Mouse (Mus musculus) CH12.LX (cell line): ENCODE results near the gene 1700069L16Rik. TPM values are rescaled to one million over a fixed set of nuclear protein-coding genes. Genes with fewer than 3 reads are reported as not detected.

ENCODE experiments used
- DNase-seq: peaks from one replicate; pipeline ENCODE4 v3.0.0-alpha.2; 2013; ENCODE audit errors: extremely low read depth
- H3K27ac ChIP-seq: 2 replicates; pipeline ENCODE4 v1.5.1; 2012; ENCODE audit warnings: low read depth, mild to moderate bottlenecking, control low read depth, moderate library complexity; ENCODE audit not compliant: insufficient read depth
- H3K27me3 ChIP-seq: replicated peaks from 2 replicates; pipeline ENCODE3; 2012; ENCODE audit warnings: inconsistent platforms
- H3K36me3 ChIP-seq, 2 experiments: replicated peaks in 1 of 2; 2 replicates each; pipeline versions ENCODE3 to v1.6.1; 2012; ENCODE audit warnings: inconsistent platforms in 1 of 2, low read length in 1 of 2, mild to moderate bottlenecking in 1 of 2, mixed read lengths in 1 of 2, moderate library complexity in 1 of 2; ENCODE audit not compliant: control insufficient read depth in 1 of 2, insufficient read depth in 1 of 2
- H3K4me1 ChIP-seq, 2 experiments: 2 replicates each; pipeline ENCODE4 v1.6.1; 2012; ENCODE audit warnings: inconsistent platforms in 1 of 2, moderate library complexity in 1 of 2; ENCODE audit not compliant: insufficient read depth in 2 of 2, control insufficient read depth in 1 of 2
- H3K4me2 ChIP-seq: 2 replicates; pipeline ENCODE4 v1.6.1; 2012; ENCODE audit warnings: low read depth, mild to moderate bottlenecking, control low read depth; ENCODE audit not compliant: poor library complexity, insufficient read depth, severe bottlenecking
- H3K4me3 ChIP-seq, 3 experiments: fragments of 150-350 bp in 1 of 3; sonication (generic) in 1 of 3; replicated peaks in 1 of 3; 2 replicates each; pipeline versions ENCODE3 to v1.5.1; 2011 to 2012; ENCODE audit warnings: low read depth in 2 of 3, low read length in 2 of 3, mild to moderate bottlenecking in 2 of 3, moderate library complexity in 2 of 3, control low read depth in 1 of 3, improper control_type of control experiment in 1 of 3, inconsistent platforms in 1 of 3, mixed read lengths in 1 of 3; ENCODE audit not compliant: poor library complexity in 1 of 3
- H3K79me2 ChIP-seq: replicated peaks from 2 replicates; pipeline ENCODE4 v1.6.1; 2012; ENCODE audit warnings: mild to moderate bottlenecking, moderate library complexity; ENCODE audit not compliant: control insufficient read depth, poor library complexity, insufficient read depth, severe bottlenecking; ENCODE audit errors: extremely low read depth
- H3K9ac ChIP-seq: 2 replicates; pipeline ENCODE4 v1.6.1; 2012; ENCODE audit warnings: low read depth, mild to moderate bottlenecking, control low read depth, moderate library complexity; ENCODE audit not compliant: insufficient read depth
- H3K9me3 ChIP-seq: replicated peaks from 2 replicates; pipeline ENCODE3; 2012; ENCODE audit warnings: low read length, inconsistent platforms, mixed read lengths
- BHLHE40 ChIP-seq: IDR thresholded peaks from 2 replicates; pipeline ENCODE4 v1.6.1; 2011; ENCODE audit warnings: mild to moderate bottlenecking, low read depth, low read length, improper control_type of control experiment
- CHD1 ChIP-seq: IDR thresholded peaks from 2 replicates; pipeline ENCODE4 v1.6.1; 2012; ENCODE audit warnings: low read depth, low read length, improper control_type of control experiment, inconsistent platforms
- E2F4 ChIP-seq: IDR thresholded peaks from 2 replicates; pipeline ENCODE4 v1.6.1; 2011; ENCODE audit warnings: low read depth, low read length, improper control_type of control experiment; ENCODE audit not compliant: insufficient replicate concordance
- EP300 ChIP-seq: IDR thresholded peaks from 2 replicates; pipeline ENCODE4 v1.6.1; 2011; ENCODE audit warnings: low read length, improper control_type of control experiment
- ETS1 ChIP-seq: conservative IDR thresholded peaks from 2 replicates; pipeline ENCODE4 v1.6.1; 2012; ENCODE audit warnings: low read depth, mild to moderate bottlenecking, inconsistent platforms, low read length, improper control_type of control experiment, moderate library complexity
- IRF4 ChIP-seq: IDR thresholded peaks from 2 replicates; pipeline ENCODE4 v1.6.1; 2014; ENCODE audit warnings: low read depth, mild to moderate bottlenecking, inconsistent platforms, low read length, improper control_type of control experiment
- JUN ChIP-seq: IDR thresholded peaks from 2 replicates; pipeline ENCODE4 v1.6.1; 2011; ENCODE audit warnings: low read depth, mild to moderate bottlenecking, low read length, improper control_type of control experiment, moderate library complexity; ENCODE audit not compliant: insufficient read depth
- MAFK ChIP-seq: IDR thresholded peaks from 2 replicates; pipeline ENCODE4 v1.6.1; 2011; ENCODE audit warnings: low read length, improper control_type of control experiment; ENCODE audit not compliant: insufficient replicate concordance
- MAX ChIP-seq: IDR thresholded peaks from 2 replicates; pipeline ENCODE4 v1.6.1; 2011; ENCODE audit warnings: low read length, improper control_type of control experiment
- MEF2A ChIP-seq: IDR thresholded peaks from 2 replicates; pipeline ENCODE4 v1.6.1; 2014; ENCODE audit warnings: low read depth, mild to moderate bottlenecking, inconsistent platforms, low read length, improper control_type of control experiment, borderline replicate concordance
- MXI1 ChIP-seq: IDR thresholded peaks from 2 replicates; pipeline ENCODE4 v1.6.1; 2011; ENCODE audit warnings: mild to moderate bottlenecking, low read depth, low read length, improper control_type of control experiment
- MYC ChIP-seq: IDR thresholded peaks from 2 replicates; pipeline ENCODE4 v1.6.1; 2011; ENCODE audit warnings: low read depth, mild to moderate bottlenecking, improper control_type of control experiment, low read length
- NRF1 ChIP-seq: IDR thresholded peaks from 2 replicates; pipeline ENCODE4 v1.6.1; 2014; ENCODE audit warnings: low read depth, mild to moderate bottlenecking, inconsistent platforms, low read length, improper control_type of control experiment, moderate library complexity
- PAX5 ChIP-seq: IDR thresholded peaks from 2 replicates; pipeline ENCODE4 v1.6.1; 2012; ENCODE audit warnings: low read length, inconsistent platforms, mixed read lengths
- POLR2A ChIP-seq: IDR thresholded peaks from 2 replicates; pipeline ENCODE4 v1.6.1; 2011; ENCODE audit warnings: low read depth, mild to moderate bottlenecking, improper control_type of control experiment, low read length
- RAD21 ChIP-seq: IDR thresholded peaks from 2 replicates; pipeline ENCODE4 v1.6.1; 2011; ENCODE audit warnings: low read depth, mild to moderate bottlenecking, low read length, improper control_type of control experiment, moderate library complexity
- RCOR1 ChIP-seq: conservative IDR thresholded peaks from 2 replicates; pipeline ENCODE4 v1.6.1; 2012; ENCODE audit warnings: low read depth, mild to moderate bottlenecking, inconsistent platforms, low read length, improper control_type of control experiment
- SIN3A ChIP-seq: IDR thresholded peaks from 2 replicates; pipeline ENCODE4 v1.6.1; 2012; ENCODE audit warnings: low read length, improper control_type of control experiment, inconsistent platforms
- USF1 ChIP-seq: IDR thresholded peaks from 2 replicates; pipeline ENCODE4 v1.6.1; 2014; ENCODE audit warnings: low read depth, mild to moderate bottlenecking, inconsistent platforms, low read length, improper control_type of control experiment
- ZNF384 ChIP-seq: IDR thresholded peaks from 2 replicates; pipeline ENCODE4 v1.6.1; 2012; ENCODE audit warnings: low read depth, low read length, improper control_type of control experiment, inconsistent platforms
- dilution Hi-C: fragments of 300-500 bp; cut with MboI; formaldehyde crosslinking; loops from 2 replicates; pipeline ENCODE4 v1.14.3; 2020; ENCODE audit warnings: low sequenced_read_pairs; ENCODE audit not compliant: extremely low pct_unique_long_range_greater_than_20kb, extremely low pct_ligation_motif_present
- in situ Hi-C: fragments of 300-500 bp; cut with MboI; formaldehyde crosslinking; loops from 3 replicates; pipeline ENCODE4 v1.14.3; 2019; ENCODE audit warnings: low sequenced_read_pairs, low pct_ligation_motif_present, low pct_unique_long_range_greater_than_20kb, mixed read lengths
- polyA plus RNA-seq: library from polyadenylated mRNA; unstranded; fragments of >175 nt; gene quantifications from 2 replicates; pipeline ENCODE4 v1.2.1, GENCODE M21; 2012; ENCODE audit warnings: low read depth; ENCODE audit not compliant: insufficient read length
- total RNA-seq, 2 experiments: library from RNA; depleted of rRNA; stranded (reverse); fragments of 300-350 nt in 1 of 2; fragments of >200 nt in 1 of 2; gene quantifications; 2 replicates each; pipeline ENCODE4 v1.2.3; 2012 to 2014

1700069L16Rik gene
- total and polyA plus RNA-seq, 3 experiments: not detected

DNA sequence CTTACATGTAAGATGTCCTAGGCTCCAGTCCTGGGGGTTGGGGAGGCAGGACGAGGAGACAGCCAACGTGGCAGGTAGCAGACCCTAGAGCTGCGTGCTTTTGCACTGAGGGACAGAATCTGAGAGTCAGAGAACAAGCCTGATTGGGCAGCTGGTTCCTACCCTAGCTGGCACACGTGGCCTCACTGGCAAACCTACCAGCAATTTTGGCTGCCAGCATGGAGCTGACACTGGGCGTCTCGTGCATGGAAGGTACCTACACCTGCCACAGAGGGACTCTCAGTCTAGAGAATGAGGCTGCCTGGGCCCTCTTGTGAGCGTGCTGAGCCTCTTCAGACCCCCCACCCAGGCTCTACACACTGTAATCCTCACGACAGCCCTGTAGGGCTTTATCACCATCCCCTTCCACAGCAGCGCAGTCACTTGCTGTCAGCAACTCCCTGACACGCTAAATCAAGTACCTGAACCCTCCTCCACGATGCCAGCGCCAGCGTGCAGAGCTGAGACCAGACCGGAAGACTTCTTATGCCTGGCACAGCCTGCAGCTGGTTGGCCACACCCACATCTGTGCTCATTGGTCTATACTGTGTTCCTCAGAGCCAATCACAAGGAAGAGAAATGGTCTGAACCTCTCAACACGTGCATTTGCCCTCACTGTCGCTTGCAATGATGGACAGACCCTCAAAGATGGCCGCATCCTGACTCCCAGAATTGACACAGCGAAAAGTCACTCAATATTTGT is 81.3 kb downstream of the 1700069L16Rik start:
- H3K36me3 ChIP-seq: no peaks in the 10 kb centered on the region
- no peak for TF ChIP-seq CHD1
- no peak for TF ChIP-seq BHLHE40
- TF ChIP-seq MYC: no peak
- TF ChIP-seq RAD21: no peak
- no peak for TF ChIP-seq PAX5
- no peak for TF ChIP-seq EP300
- TF ChIP-seq MEF2A: no peak
- TF ChIP-seq NRF1: no peak
- TF ChIP-seq IRF4: no peak
- no peak for TF ChIP-seq JUN
- TF ChIP-seq MXI1: no peak
- no peak for TF ChIP-seq POLR2A
- TF ChIP-seq USF1: no peak
- no peak for TF ChIP-seq MAX
- no peak for TF ChIP-seq E2F4
- TF ChIP-seq RCOR1: no peak
- TF ChIP-seq ETS1: no peak
- TF ChIP-seq MAFK: no peak
- no peak for TF ChIP-seq ZNF384
- TF ChIP-seq SIN3A: no peak
- no peaks in the 10 kb centered on the region for H3K4me1 ChIP-seq
- peaks cover 74% of the 10 kb centered on the region for H3K27me3 ChIP-seq
- H3K79me2 ChIP-seq: no peaks in the 10 kb centered on the region
- in situ Hi-C loops: loop anchor here (10.0 kb wide), 1 partner anchor 58 kb away; no protein-coding TSS in a partner anchor
- no peak overlapping the region for H3K9ac ChIP-seq
- dilution Hi-C loops: no loop called here
- H3K9me3 ChIP-seq: no peaks in the 10 kb centered on the region
- H3K4me2 ChIP-seq: no peak overlapping the region
- H3K4me3 ChIP-seq: no peak overlapping the region
- DNase-seq: no peak
- H3K27ac ChIP-seq: no peak overlapping the region

Other genes starting within 250 kb of the 1700069L16Rik start
- gene Wscd2, start 234.4 kb downstream of the 1700069L16Rik start, total RNA-seq (2012; rRNA removed): 0.38 and 0.42 TPM in 2 replicates
- gene Wscd2, start 234.4 kb downstream of the 1700069L16Rik start, total RNA-seq (2014; rRNA removed): 0.38 and 0.39 TPM in 2 replicates
- 0.48 and 0.51 TPM in 2 replicates for gene Wscd2, start 234.4 kb downstream of the 1700069L16Rik start, polyA plus RNA-seq
- gene Cmklr1, start 74.3 kb downstream of the 1700069L16Rik start, total RNA-seq (2012; rRNA removed): not detected in 2 replicates
- not detected in 2 replicates for gene Cmklr1, start 74.3 kb downstream of the 1700069L16Rik start, total RNA-seq (2014; rRNA removed)
- gene Cmklr1, start 74.3 kb downstream of the 1700069L16Rik start, polyA plus RNA-seq: not detected in 2 replicates
- 2.4 and 3.4 TPM in 2 replicates for gene Ficd, start 11.0 kb upstream of the 1700069L16Rik start, total RNA-seq (2012; rRNA removed)
- gene Ficd, start 11.0 kb upstream of the 1700069L16Rik start, total RNA-seq (2014; rRNA removed): 2.0 and 2.5 TPM in 2 replicates
- gene Ficd, start 11.0 kb upstream of the 1700069L16Rik start, polyA plus RNA-seq: 2.2 and 2.4 TPM in 2 replicates
- gene Sart3, start 47.7 kb upstream of the 1700069L16Rik start, total RNA-seq (2012; rRNA removed): 66.1 and 67.0 TPM in 2 replicates
- 27.2 and 28.8 TPM in 2 replicates for gene Sart3, start 47.7 kb upstream of the 1700069L16Rik start, total RNA-seq (2014; rRNA removed)
- 104 and 113 TPM in 2 replicates for gene Sart3, start 47.7 kb upstream of the 1700069L16Rik start, polyA plus RNA-seq
- gene Iscu, start 48.0 kb upstream of the 1700069L16Rik start, total RNA-seq (2012; rRNA removed): 79.3 and 81.5 TPM in 2 replicates
- 70.6 and 72.1 TPM in 2 replicates for gene Iscu, start 48.0 kb upstream of the 1700069L16Rik start, total RNA-seq (2014; rRNA removed)
- 83.0 and 86.7 TPM in 2 replicates for gene Iscu, start 48.0 kb upstream of the 1700069L16Rik start, polyA plus RNA-seq
- 0.30 and 0.46 TPM in 2 replicates for gene Tmem119, start 75.7 kb upstream of the 1700069L16Rik start, total RNA-seq (2012; rRNA removed)
- gene Tmem119, start 75.7 kb upstream of the 1700069L16Rik start, total RNA-seq (2014; rRNA removed): 0.55 and 1.0 TPM in 2 replicates
- gene Tmem119, start 75.7 kb upstream of the 1700069L16Rik start, polyA plus RNA-seq: 0.97 and 1.5 TPM in 2 replicates
- gene Selplg, start 107.9 kb upstream of the 1700069L16Rik start, total RNA-seq (2012; rRNA removed): 50.5 and 58.5 TPM in 2 replicates
- 27.9 and 29.4 TPM in 2 replicates for gene Selplg, start 107.9 kb upstream of the 1700069L16Rik start, total RNA-seq (2014; rRNA removed)
- gene Selplg, start 107.9 kb upstream of the 1700069L16Rik start, polyA plus RNA-seq: 34.2 and 41.6 TPM in 2 replicates
- 66.1 and 74.6 TPM in 2 replicates for gene Coro1c, start 184.0 kb upstream of the 1700069L16Rik start, total RNA-seq (2012; rRNA removed)
- gene Coro1c, start 184.0 kb upstream of the 1700069L16Rik start, total RNA-seq (2014; rRNA removed): 67.9 and 69.9 TPM in 2 replicates
- 87.4 and 96.4 TPM in 2 replicates for gene Coro1c, start 184.0 kb upstream of the 1700069L16Rik start, polyA plus RNA-seq